Mouse (Mus musculus) heart, embryonic 11.5 days (tissue): Measurements from ENCODE around the gene Rps19bp1. TPM values are rescaled to one million over a fixed set of nuclear protein-coding genes. Genes with fewer than 3 reads are reported as not detected.

Experiments
- ATAC-seq: fragments of 200-750 bp; cut with Nextera tagmentation; replicated peaks from 2 replicates; pipeline ENCODE4 v1.8.0; 2017; ENCODE audit warnings: moderate library complexity; ENCODE audit not compliant: insufficient number of reproducible peaks, low FRiP score, low TSS enrichment
- H3K27ac ChIP-seq: fragments of 300-500 bp; sonication (generic); 2 replicates; pipeline ENCODE4 v1.5.1; 2014; ENCODE audit warnings: mild to moderate bottlenecking, low read depth, low read length
- H3K27me3 ChIP-seq: fragments of 300-500 bp; sonication (generic); 2 replicates; pipeline ENCODE4 v1.6.1; 2014; ENCODE audit warnings: mild to moderate bottlenecking, low read length, mixed read lengths; ENCODE audit not compliant: control insufficient read depth, insufficient read depth
- H3K36me3 ChIP-seq: fragments of 300-500 bp; sonication (generic); 2 replicates; pipeline ENCODE4 v1.6.1; 2014; ENCODE audit warnings: mild to moderate bottlenecking, low read length, moderate library complexity, mixed read lengths; ENCODE audit not compliant: control insufficient read depth, insufficient read depth
- H3K4me1 ChIP-seq: fragments of 300-500 bp; sonication (generic); 2 replicates; pipeline ENCODE4 v1.6.1; 2014; ENCODE audit warnings: low read length; ENCODE audit not compliant: control insufficient read depth, insufficient read depth
- H3K4me2 ChIP-seq: fragments of 300-500 bp; sonication (generic); 2 replicates; pipeline ENCODE4 v1.6.1; 2014; ENCODE audit warnings: mild to moderate bottlenecking, moderate library complexity
- H3K4me3 ChIP-seq: fragments of 300-500 bp; sonication (generic); 2 replicates; pipeline ENCODE4 v1.5.1; 2014; ENCODE audit warnings: low read depth, low read length
- H3K9ac ChIP-seq: fragments of 300-500 bp; sonication (generic); 2 replicates; pipeline ENCODE4 v1.6.1; 2014; ENCODE audit warnings: mild to moderate bottlenecking, low read depth, low read length, moderate library complexity
- H3K9me3 ChIP-seq: fragments of 300-500 bp; sonication (generic); replicated peaks from 2 replicates; pipeline ENCODE4 v1.6.1; 2016; ENCODE audit warnings: low read length; ENCODE audit not compliant: control insufficient read depth
- WGBS: fragments of 180-500 bp; shearing (Covaris S2); extraction: QIAGEN DNeasy Blood & Tissue Kit; methylation state at CpG from one replicate; pipeline ENCODE4 v1.1.7; 2014; ENCODE audit not compliant: insufficient replicate concordance; 5-methylcytosine and 5-hydroxymethylcytosine counted together
- polyA plus RNA-seq: library from polyadenylated mRNA; unstranded; fragments of >200 nt; fragmentation: Nextera tagmentation; extraction: Ambion mirVana; gene quantifications from 2 replicates; pipeline ENCODE4 v1.2.1, GENCODE M21; 2014

The Rps19bp1 gene
- polyA plus RNA-seq, 1 experiment from 2014 or later = 53.8 TPM

- H3K4me2 ChIP-seq = peak overlapping the region; percentile 84
- peak overlapping the region; percentile 100 for H3K9ac ChIP-seq
- H3K27me3 ChIP-seq = no peaks in the 10 kb centered on the region
- no peak for ATAC-seq
- H3K4me3 ChIP-seq = peak overlapping the region; percentile 98
- no peaks in the 10 kb centered on the region for H3K9me3 ChIP-seq
- peaks cover 46% of the 10 kb centered on the region for H3K4me1 ChIP-seq
- peak overlapping the region; percentile 99 for H3K27ac ChIP-seq
- peaks cover 21% of the 10 kb centered on the region for H3K36me3 ChIP-seq
- 40% methylated on average over 6 of the region's 6 CpGs for WGBS
Measured at GRCm38 (mm10) chr15:80254207-80254606, 9.9 kb downstream of the Rps19bp1 start.

DNA sequence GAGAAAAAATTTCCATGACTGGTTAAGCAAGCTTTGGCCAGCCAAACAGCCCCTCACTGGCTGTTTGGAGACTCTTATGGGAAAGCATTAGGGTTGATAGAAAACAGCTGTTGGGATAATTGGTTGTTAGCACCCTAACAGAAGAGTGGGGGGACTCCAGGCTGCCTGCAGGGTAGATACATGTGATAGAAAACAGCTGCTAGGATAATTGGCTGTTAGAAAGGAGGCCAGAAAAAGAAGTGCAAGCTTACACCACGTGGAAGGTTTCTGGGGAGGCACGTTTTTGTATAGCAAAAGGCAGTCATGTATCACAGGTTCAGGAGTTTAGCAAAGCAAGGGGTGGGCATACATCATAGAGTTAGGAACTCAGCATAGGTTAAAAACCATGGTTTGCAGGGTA, 10.6 kb downstream of the Rps19bp1 start:
- Histone ChIP-seq H3K4me3 (no peak overlapping the region), H3K27ac (peak overlapping the region; percentile 99), H3K4me1 (peaks cover 44% of the 10 kb centered on the region), H3K36me3 (peaks cover 28% of the 10 kb centered on the region), H3K27me3 (no peaks in the 10 kb centered on the region), H3K9ac (0 out of 2 replicates have a peak overlapping the region, but pooled peaks have one; percentile 40), H3K4me2 (peak overlapping the region; percentile 84; the same call in 1 of the 2 replicates), H3K9me3 (no peaks in the 10 kb centered on the region)
- no peak for ATAC-seq
- 35% methylated on average over 2 of the region's 2 CpGs for WGBS

DNA sequence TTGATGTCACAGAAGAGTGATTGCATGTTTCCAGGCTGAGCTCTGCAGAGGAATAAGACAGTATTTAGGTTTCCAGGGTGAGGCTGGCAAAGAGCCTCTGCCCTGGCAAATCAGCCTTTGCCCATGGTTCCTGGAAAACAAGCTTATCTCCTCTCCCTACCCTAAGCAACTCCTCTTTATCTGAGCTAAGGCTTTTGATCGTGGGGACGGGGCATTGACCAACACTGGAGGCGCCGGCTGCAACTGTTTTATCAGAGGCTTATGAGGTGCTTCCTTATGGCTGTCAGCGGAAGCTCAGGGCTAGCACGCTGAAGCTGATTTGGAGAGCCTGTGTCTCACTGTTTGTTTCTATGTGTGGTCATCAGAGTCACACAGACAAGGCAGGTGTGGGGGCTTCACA, 13.5 kb downstream of the Rps19bp1 start:
- Histone ChIP-seq H3K4me1 (peaks cover 31% of the 10 kb centered on the region), H3K36me3 (peaks cover 31% of the 10 kb centered on the region), H3K27me3 (no peaks in the 10 kb centered on the region), H3K4me2 (peak overlapping the region; percentile 43), H3K9ac (peak overlapping the region; percentile 56), H3K9me3 (no peaks in the 10 kb centered on the region), H3K4me3 (0 out of 2 replicates have a peak overlapping the region, but pooled peaks have one; percentile 3), H3K27ac (peak overlapping the region; percentile 88)
- 20% methylated on average over 6 of the region's 6 CpGs for WGBS
- ATAC-seq = no peak

- H3K4me2 ChIP-seq = no peak overlapping the region
- whole genome bisulfite sequencing = 95% methylated on average over 10 of the region's 10 CpGs
- peaks cover 34% of the 10 kb centered on the region for H3K36me3 ChIP-seq
- no peak overlapping the region for H3K9ac ChIP-seq
- no peaks in the 10 kb centered on the region for H3K9me3 ChIP-seq
- no peaks in the 10 kb centered on the region for H3K27me3 ChIP-seq
- ATAC-seq = no peak
- peak overlapping the region; percentile 71; the same call in 1 of the 2 replicates for H3K27ac ChIP-seq
- H3K4me3 ChIP-seq = no peak overlapping the region
- peaks cover 31% of the 10 kb centered on the region for H3K4me1 ChIP-seq
Measured at GRCm38 (mm10) chr15:80249672-80250071, 14.4 kb downstream of the Rps19bp1 start.

GRCm38 (mm10) chr15:80248596-80248995, 15.5 kb downstream of the Rps19bp1 start:
- Histone ChIP-seq H3K27ac (no peak overlapping the region), H3K4me3 (no peak overlapping the region), H3K9me3 (no peaks in the 10 kb centered on the region), H3K4me2 (no peak overlapping the region), H3K27me3 (no peaks in the 10 kb centered on the region), H3K4me1 (peaks cover 25% of the 10 kb centered on the region), H3K9ac (no peak overlapping the region), H3K36me3 (peaks cover 36% of the 10 kb centered on the region)
- WGBS = 86% methylated on average over 1 of the region's 1 CpGs
- no peak for ATAC-seq

DNA sequence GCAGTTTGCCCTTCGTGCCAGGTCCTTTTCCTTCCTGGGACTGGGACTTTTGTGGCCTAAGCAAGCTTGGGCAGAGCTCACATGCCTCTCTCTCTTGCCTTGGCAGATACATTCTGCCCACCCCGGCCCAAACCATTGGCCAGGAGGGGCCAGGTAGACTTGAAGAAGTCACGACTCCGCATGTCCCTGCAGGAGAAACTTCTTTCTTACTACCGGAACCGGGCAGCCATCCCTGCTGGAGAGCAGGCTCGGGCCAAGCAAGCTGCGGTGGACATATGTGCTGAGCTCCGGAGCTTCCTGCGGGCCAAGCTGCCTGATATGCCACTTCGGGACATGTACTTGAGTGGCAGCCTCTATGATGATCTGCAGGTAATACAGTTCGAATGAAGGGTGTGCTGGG, 16.0 kb downstream of the Rps19bp1 start:
- Histone ChIP-seq H3K27me3 (no peaks in the 10 kb centered on the region), H3K9ac (no peak overlapping the region), H3K27ac (no peak overlapping the region), H3K36me3 (peaks cover 36% of the 10 kb centered on the region), H3K4me1 (peaks cover 25% of the 10 kb centered on the region), H3K9me3 (no peaks in the 10 kb centered on the region), H3K4me3 (no peak overlapping the region), H3K4me2 (no peak overlapping the region)
- 94% methylated on average over 12 of the region's 12 CpGs for WGBS
- ATAC-seq = no peak

DNA sequence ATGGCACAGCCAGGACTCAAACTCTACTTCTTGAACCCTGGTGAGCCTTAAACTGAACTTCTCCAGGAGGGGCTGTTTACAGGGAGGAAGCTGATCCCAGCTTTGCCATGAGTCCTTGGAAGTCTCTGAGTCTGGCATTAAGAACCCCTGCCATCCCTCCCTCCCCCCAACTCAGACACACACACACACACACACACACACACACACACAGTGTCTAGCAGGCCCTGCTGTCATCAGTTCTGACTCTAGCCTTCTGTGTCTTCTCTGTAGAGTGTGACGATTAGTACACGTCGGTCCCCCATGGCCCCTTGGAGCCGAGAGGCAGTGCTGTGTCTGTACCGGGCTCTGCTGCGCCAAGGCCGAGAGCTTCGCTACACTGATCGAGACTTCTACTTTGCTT, 28.6 kb downstream of the Rps19bp1 start, which contains the start of gene AC140267.1:
Gene AC140267.1, plus strand, starts transcription at position 301 of the 400 bp plus-strand sequence.
- peak within 1 kb of the TSS; percentile 94 for H3K9ac ChIP-seq
- H3K4me3 ChIP-seq = peak within 1 kb of the TSS; percentile 96
- peak within 1 kb of the TSS; percentile 82 for H3K27ac ChIP-seq
- 82% methylated on average over 9 of the region's 9 CpGs for WGBS
- peak within 1 kb of the TSS; percentile 68 for H3K4me2 ChIP-seq
- H3K27me3 ChIP-seq = no peaks in the 10 kb centered on the region
- H3K9me3 ChIP-seq = no peaks in the 10 kb centered on the region
- peaks cover 9% of the 10 kb centered on the region for H3K4me1 ChIP-seq
- peaks cover 16% of the 10 kb centered on the region for H3K36me3 ChIP-seq
- ATAC-seq = no peak

GRCm38 (mm10) chr15:80233733-80234509, 30.2 kb downstream of the Rps19bp1 start, which contains the start of gene Mief1:
Mief1 (plus strand) TSS chr15:80234018.
- Histone ChIP-seq H3K36me3 (peaks cover 14% of the 10 kb centered on the region), H3K4me1 (peaks cover 9% of the 10 kb centered on the region), H3K4me2 (peak within 1 kb of the TSS; percentile 68), H3K27ac (peak within 1 kb of the TSS; percentile 82), H3K4me3 (peak within 1 kb of the TSS; percentile 96), H3K9ac (peak within 1 kb of the TSS; percentile 94), H3K9me3 (no peaks in the 10 kb centered on the region), H3K27me3 (no peaks in the 10 kb centered on the region)
- peak; percentile 97 for ATAC-seq
- under 1% methylated on average over 66 of the region's 67 CpGs for WGBS
